Mouse (Mus musculus): ENCODE measurements at regions not wholly inside any gene's neighbourhood (a gene's known extent, or its start where the extent isn't known, plus 50 kb on each side); places are given as distances from the start of the nearest gene placed in this dataset.

DNA sequence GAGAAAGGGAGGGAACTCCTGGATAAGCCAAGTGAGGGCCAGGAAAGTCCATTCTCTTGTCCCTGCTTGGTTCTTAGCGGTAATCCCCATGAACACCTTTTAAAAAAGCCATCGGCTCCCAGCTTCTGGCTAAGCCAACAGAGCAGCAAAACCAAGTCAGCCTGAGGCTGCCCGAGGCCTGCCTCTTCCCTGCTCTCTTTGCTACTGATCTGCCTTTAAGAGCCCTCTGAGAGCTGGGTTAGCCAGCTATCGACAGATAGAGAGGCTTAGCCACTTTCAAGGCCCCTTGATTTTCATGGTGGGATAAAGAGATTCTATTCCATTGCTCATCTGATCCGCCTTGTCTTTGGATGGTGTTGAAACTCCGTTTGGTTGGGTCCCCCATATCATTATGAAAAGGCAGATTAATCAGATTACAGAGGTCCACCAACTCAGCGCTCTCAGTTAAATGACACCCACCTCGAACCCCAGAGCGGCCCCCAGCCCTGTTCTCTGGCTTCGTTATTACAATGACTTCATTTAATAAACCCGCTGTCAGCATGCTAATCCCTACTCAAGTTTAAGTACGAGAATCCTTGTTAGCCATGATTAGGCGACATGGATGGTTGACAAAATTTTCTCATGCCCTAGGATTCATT lies 66.1 kb downstream of the Slc4a3 start:
- Histone ChIP-seq H3K9ac (ENCODE audit: low read length) (no peak overlapping the region), H3K4me2 (ENCODE audit: low read depth, low read length) (no peak overlapping the region), H3K27ac (ENCODE audit: low read length) (no peak overlapping the region), H3K9me3 (replicated peaks; ENCODE audit: control insufficient read depth, low read length) (no peaks in the 10 kb centered on the region), H3K36me3 (ENCODE audit: control insufficient read depth, insufficient read depth) (no peaks in the 10 kb centered on the region), H3K27me3 (ENCODE audit: control insufficient read depth, insufficient read depth, low read length) (no peaks in the 10 kb centered on the region), H3K4me3 (ENCODE audit: low read length) (no peak overlapping the region), H3K4me1 (ENCODE audit: control insufficient read depth, insufficient read depth, low read length) (no peaks in the 10 kb centered on the region)
- 74% methylated on average over 13 of the region's 13 CpGs for WGBS
- no peak for ATAC-seq (replicated peaks; ENCODE audit: extremely low read depth, insufficient read depth, low FRiP score)

DNA sequence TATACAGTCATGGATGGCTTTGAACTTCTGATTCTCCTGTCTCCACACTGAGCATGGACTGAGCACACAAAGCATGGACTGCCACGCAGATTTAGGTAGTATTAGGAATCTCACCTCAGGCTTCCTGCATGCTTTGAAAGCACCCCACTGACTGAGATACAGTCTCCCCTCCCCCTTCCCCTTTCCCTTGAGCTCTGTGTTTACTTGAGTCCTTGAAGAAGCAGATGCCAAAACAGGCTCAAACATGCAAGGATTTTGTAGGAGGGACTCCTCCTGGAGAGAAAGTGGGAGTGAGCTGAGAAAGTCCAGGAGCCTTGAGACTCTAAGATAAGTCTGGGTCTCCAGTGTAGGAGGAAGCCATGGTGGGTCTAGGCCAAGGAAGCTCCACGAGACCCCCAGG lies 67.1 kb downstream of the Slc4a3 start:
- ATAC-seq (replicated peaks; ENCODE audit: extremely low read depth, insufficient read depth, low FRiP score) = no peak
- 43% methylated on average over 2 of the region's 2 CpGs for WGBS
- peaks cover 6% of the 10 kb centered on the region; the same call in 1 of the 2 replicates for H3K4me1 ChIP-seq (ENCODE audit: control insufficient read depth, insufficient read depth, low read length)
- no peak overlapping the region for H3K4me3 ChIP-seq (ENCODE audit: low read length)
- no peak overlapping the region for H3K4me2 ChIP-seq (ENCODE audit: low read depth, low read length)
- no peaks in the 10 kb centered on the region for H3K27me3 ChIP-seq (ENCODE audit: control insufficient read depth, insufficient read depth, low read length)
- H3K9me3 ChIP-seq (replicated peaks; ENCODE audit: control insufficient read depth, low read length) = no peaks in the 10 kb centered on the region
- H3K27ac ChIP-seq (ENCODE audit: low read length) = no peak overlapping the region
- no peak overlapping the region for H3K9ac ChIP-seq (ENCODE audit: low read length)
- H3K36me3 ChIP-seq (ENCODE audit: control insufficient read depth, insufficient read depth) = no peaks in the 10 kb centered on the region

DNA sequence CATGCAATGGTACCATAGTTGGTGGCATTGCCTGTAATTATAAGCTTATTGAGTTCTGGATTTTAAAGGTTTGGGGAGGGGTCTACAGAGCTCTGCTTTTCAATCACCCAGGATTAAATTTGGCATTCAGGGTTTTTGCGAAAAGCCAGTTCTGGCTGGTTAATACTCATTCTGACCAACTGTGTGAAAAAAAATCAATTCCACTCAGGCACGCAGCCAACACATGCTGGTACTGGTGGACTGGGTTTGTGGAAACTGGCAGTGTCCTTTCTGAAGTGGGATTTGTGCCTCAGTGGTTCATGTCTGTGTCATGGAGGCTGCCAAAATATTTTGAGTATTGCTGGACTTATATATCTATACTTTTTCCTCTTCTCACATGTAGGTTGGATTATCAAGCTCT lies 70.9 kb downstream of the Slc4a3 start:
- Histone ChIP-seq H3K27ac (ENCODE audit: low read length) (no peak overlapping the region), H3K9ac (ENCODE audit: low read length) (no peak overlapping the region), H3K9me3 (replicated peaks; ENCODE audit: control insufficient read depth, low read length) (no peaks in the 10 kb centered on the region), H3K4me3 (ENCODE audit: low read length) (no peak overlapping the region), H3K27me3 (ENCODE audit: control insufficient read depth, insufficient read depth, low read length) (no peaks in the 10 kb centered on the region), H3K4me2 (ENCODE audit: low read depth, low read length) (no peak overlapping the region), H3K4me1 (ENCODE audit: control insufficient read depth, insufficient read depth, low read length) (peaks cover 10% of the 10 kb centered on the region), H3K36me3 (ENCODE audit: control insufficient read depth, insufficient read depth) (no peaks in the 10 kb centered on the region)
- 95% methylated on average over 2 of the region's 2 CpGs for WGBS
- no peak for ATAC-seq (replicated peaks; ENCODE audit: extremely low read depth, insufficient read depth, low FRiP score)

DNA sequence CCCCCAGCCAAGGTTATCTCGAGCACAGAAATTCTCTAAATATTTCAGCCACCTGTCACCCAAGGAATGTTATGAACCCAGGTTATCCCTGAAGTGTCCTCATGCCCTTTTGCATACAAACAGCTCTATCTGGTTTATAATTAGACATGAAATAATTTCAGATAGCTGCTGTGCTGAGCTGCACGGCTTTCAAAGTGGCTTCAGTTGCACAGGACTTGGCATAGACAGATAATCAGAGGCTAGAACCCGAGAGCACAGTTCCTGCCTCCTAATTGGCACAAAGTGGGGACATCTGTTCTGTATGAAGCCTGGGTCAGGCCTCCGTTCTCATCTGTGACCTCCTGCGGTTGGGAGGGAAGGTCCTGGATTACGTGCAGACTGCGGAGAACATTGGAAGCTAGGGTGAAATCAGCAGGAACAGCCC lies 72.3 kb downstream of the Slc4a3 start:
- Histone ChIP-seq H3K9ac (ENCODE audit: low read length) (no peak overlapping the region), H3K4me3 (ENCODE audit: low read length) (no peak overlapping the region), H3K27ac (ENCODE audit: low read length) (peak overlapping the region; percentile 80), H3K27me3 (ENCODE audit: control insufficient read depth, insufficient read depth, low read length) (no peaks in the 10 kb centered on the region), H3K36me3 (ENCODE audit: control insufficient read depth, insufficient read depth) (no peaks in the 10 kb centered on the region), H3K4me2 (ENCODE audit: low read depth, low read length) (peak overlapping the region; percentile 12; the same call in 1 of the 2 replicates), H3K4me1 (ENCODE audit: control insufficient read depth, insufficient read depth, low read length) (peaks cover 10% of the 10 kb centered on the region), H3K9me3 (replicated peaks; ENCODE audit: control insufficient read depth, low read length) (no peaks in the 10 kb centered on the region)
- ATAC-seq (replicated peaks; ENCODE audit: extremely low read depth, insufficient read depth, low FRiP score) = peak; percentile 87
- 35% methylated on average over 7 of the region's 7 CpGs for WGBS

DNA sequence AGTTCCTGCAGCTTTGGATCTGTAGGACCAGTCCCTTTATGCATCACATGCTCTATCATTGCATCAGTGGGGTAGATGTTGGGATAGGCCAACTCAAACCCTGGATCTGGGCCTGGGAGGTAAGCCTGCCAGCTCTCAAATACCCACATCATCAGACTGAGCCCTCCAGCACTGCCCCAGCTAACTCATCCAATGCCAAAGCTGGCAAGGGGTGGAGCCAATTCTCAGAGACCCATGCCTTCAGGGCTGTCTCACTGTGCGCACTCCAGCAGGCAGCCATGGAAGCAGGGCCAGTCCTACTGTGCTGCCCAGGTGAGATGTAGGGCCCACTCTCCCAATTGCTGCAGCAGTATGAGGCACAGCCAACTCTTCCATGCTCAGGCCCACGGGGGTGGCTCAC lies 84.2 kb downstream of the Slc4a3 start:
- Histone ChIP-seq H3K27me3 (ENCODE audit: control insufficient read depth, insufficient read depth, low read length) (no peaks in the 10 kb centered on the region), H3K4me1 (ENCODE audit: control insufficient read depth, insufficient read depth, low read length) (no peaks in the 10 kb centered on the region), H3K4me3 (ENCODE audit: low read length) (no peak overlapping the region), H3K4me2 (ENCODE audit: low read depth, low read length) (no peak overlapping the region), H3K9ac (ENCODE audit: low read length) (no peak overlapping the region), H3K36me3 (ENCODE audit: control insufficient read depth, insufficient read depth) (no peaks in the 10 kb centered on the region), H3K27ac (ENCODE audit: low read length) (no peak overlapping the region), H3K9me3 (replicated peaks; ENCODE audit: control insufficient read depth, low read length) (no peaks in the 10 kb centered on the region)
- no peak for ATAC-seq (replicated peaks; ENCODE audit: extremely low read depth, insufficient read depth, low FRiP score)
- WGBS = 74% methylated on average over 2 of the region's 2 CpGs

DNA sequence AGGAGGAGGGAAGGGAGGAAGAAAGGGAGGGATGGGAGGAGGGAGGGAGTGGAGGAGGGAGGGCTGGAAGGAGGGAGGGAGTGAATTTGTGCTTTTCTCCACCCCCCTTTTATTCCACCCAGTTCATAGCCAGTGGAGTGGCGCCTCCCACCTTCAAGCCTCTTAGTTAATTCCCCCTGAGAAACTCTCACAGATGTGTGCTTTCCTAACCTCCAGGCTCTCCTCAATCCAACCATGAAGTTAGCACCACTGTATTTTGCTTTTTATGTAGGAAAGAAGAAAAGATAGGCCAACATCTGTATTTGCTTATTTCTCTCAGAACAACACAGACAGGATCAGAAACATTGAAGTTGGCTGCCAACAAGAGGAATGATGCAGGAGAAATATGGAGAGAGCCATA lies 85.7 kb downstream of the Slc4a3 start:
- H3K4me1 ChIP-seq (ENCODE audit: control insufficient read depth, insufficient read depth, low read length) = no peaks in the 10 kb centered on the region
- H3K27ac ChIP-seq (ENCODE audit: low read length) = no peak overlapping the region
- no peaks in the 10 kb centered on the region for H3K9me3 ChIP-seq (replicated peaks; ENCODE audit: control insufficient read depth, low read length)
- ATAC-seq (replicated peaks; ENCODE audit: extremely low read depth, insufficient read depth, low FRiP score) = no peak
- no peak overlapping the region for H3K4me3 ChIP-seq (ENCODE audit: low read length)
- no peak overlapping the region for H3K9ac ChIP-seq (ENCODE audit: low read length)
- no peak overlapping the region for H3K4me2 ChIP-seq (ENCODE audit: low read depth, low read length)
- 50% methylated on average over 1 of the region's 1 CpGs for WGBS
- H3K27me3 ChIP-seq (ENCODE audit: control insufficient read depth, insufficient read depth, low read length) = no peaks in the 10 kb centered on the region
- H3K36me3 ChIP-seq (ENCODE audit: control insufficient read depth, insufficient read depth) = no peaks in the 10 kb centered on the region

DNA sequence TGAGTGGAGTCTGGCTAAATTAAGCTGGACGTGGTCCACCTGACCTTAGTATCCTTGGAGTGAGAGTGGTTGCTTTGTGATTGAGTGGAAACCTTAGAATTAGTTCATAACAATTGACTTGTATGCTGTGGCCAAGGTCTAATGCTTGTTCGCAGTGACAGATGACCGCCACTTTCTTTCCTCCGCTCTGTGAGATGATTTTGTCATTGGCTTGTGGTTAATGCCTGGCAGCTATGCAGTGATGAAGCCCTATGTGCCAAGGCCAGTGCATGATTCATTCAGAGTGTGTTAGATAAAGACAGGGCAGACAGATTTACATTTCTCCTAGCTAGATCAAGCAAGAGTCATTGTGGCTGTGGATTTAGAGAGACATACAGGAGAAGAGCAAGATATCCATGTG lies 89.5 kb downstream of the Slc4a3 start:
- WGBS = 84% methylated on average over 4 of the region's 4 CpGs
- no peak overlapping the region for H3K4me2 ChIP-seq (ENCODE audit: low read depth, low read length)
- H3K9me3 ChIP-seq (replicated peaks; ENCODE audit: control insufficient read depth, low read length) = no peaks in the 10 kb centered on the region
- no peaks in the 10 kb centered on the region for H3K36me3 ChIP-seq (ENCODE audit: control insufficient read depth, insufficient read depth)
- no peaks in the 10 kb centered on the region for H3K4me1 ChIP-seq (ENCODE audit: control insufficient read depth, insufficient read depth, low read length)
- H3K4me3 ChIP-seq (ENCODE audit: low read length) = no peak overlapping the region
- H3K27ac ChIP-seq (ENCODE audit: low read length) = no peak overlapping the region
- no peak for ATAC-seq (replicated peaks; ENCODE audit: extremely low read depth, insufficient read depth, low FRiP score)
- H3K27me3 ChIP-seq (ENCODE audit: control insufficient read depth, insufficient read depth, low read length) = no peaks in the 10 kb centered on the region
- no peak overlapping the region for H3K9ac ChIP-seq (ENCODE audit: low read length)

DNA sequence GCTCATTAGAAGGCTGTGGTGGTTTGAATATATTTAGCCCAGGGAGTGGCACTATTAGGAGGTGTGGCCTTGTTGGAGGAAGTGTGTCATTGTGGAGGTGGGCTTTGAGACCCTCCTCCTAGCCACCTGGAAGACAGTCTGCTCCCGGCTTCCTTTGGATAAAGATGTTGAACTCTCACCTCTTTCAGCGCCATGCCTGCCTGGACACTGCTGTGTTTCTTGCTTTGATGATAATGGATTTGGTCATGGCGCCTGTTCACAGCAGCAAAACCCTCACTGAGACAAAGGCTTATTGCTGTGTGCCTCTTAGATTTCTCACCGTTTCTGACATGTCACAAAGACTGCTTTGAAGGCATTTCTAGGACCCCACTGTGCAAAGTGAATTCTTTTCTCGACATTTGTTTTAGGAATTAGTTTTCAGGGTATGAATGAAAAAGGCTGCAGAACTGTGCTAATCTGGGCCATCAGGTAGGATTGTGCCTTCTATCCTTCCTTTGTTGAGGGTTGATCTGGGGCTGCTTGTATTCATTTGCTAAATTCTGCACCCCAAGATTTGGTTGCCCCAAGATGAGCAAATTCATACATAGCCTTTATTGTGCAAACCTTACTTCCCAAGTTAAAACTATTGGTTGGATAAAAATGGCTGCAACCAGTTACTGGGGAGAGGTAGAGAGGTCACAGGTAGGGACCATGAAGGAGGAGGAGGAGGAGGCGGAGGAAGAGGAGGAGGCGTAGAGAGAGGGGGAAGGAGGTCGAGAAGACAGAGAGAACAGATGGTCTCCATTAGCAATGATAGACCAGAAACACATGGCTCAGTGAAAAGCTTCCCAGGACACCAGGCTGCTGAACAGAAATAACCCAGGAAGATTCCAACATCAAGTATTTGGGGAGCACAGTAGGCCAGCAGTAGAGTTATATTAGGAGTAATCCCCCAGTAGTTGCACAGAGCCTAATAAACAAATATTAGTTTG lies 93.2 kb downstream of the Slc4a3 start:
- no peak overlapping the region for H3K4me2 ChIP-seq (ENCODE audit: low read depth, low read length)
- WGBS = 69% methylated on average over 8 of the region's 8 CpGs
- no peaks in the 10 kb centered on the region for H3K4me1 ChIP-seq (ENCODE audit: control insufficient read depth, insufficient read depth, low read length)
- H3K27me3 ChIP-seq (ENCODE audit: control insufficient read depth, insufficient read depth, low read length) = no peaks in the 10 kb centered on the region
- no peak overlapping the region for H3K27ac ChIP-seq (ENCODE audit: low read length)
- no peaks in the 10 kb centered on the region for H3K36me3 ChIP-seq (ENCODE audit: control insufficient read depth, insufficient read depth)
- ATAC-seq (replicated peaks; ENCODE audit: extremely low read depth, insufficient read depth, low FRiP score) = no peak
- no peak overlapping the region for H3K9ac ChIP-seq (ENCODE audit: low read length)
- no peaks in the 10 kb centered on the region for H3K9me3 ChIP-seq (replicated peaks; ENCODE audit: control insufficient read depth, low read length)
- H3K4me3 ChIP-seq (ENCODE audit: low read length) = no peak overlapping the region

DNA sequence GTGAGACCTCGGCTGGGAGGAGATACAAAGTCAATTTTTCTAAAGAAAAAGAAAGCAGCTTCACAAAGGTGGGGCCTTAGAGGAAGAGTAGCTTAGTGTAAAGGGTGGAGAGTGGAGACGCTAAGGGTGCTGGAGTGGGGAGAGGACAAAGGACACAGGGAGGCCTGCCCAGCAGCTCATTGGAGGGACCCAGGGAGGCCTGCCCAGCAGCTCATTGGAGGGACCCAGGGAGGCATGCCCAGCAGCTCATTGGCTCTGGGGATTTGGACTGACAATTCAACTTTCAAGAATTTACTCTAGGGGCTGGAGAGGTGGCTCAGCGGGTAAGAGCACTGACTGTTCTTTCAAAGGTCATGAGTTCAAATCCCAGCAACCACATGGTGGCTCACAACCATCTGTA lies 96.4 kb downstream of the Slc4a3 start:
- no peak for ATAC-seq (replicated peaks; ENCODE audit: extremely low read depth, insufficient read depth, low FRiP score)
- Histone ChIP-seq H3K4me3 (ENCODE audit: low read length) (no peak overlapping the region), H3K36me3 (ENCODE audit: control insufficient read depth, insufficient read depth) (no peaks in the 10 kb centered on the region), H3K9me3 (replicated peaks; ENCODE audit: control insufficient read depth, low read length) (no peaks in the 10 kb centered on the region), H3K27ac (ENCODE audit: low read length) (no peak overlapping the region), H3K9ac (ENCODE audit: low read length) (no peak overlapping the region), H3K27me3 (ENCODE audit: control insufficient read depth, insufficient read depth, low read length) (no peaks in the 10 kb centered on the region), H3K4me2 (ENCODE audit: low read depth, low read length) (no peak overlapping the region), H3K4me1 (ENCODE audit: control insufficient read depth, insufficient read depth, low read length) (no peaks in the 10 kb centered on the region)
- WGBS = 71% methylated on average over 3 of the region's 3 CpGs
